Mouse (Mus musculus): Measurements from ENCODE around the gene Gas8.

GRCm38 (mm10) chr8:123518172-123518571 lies 462 bp upstream of the Gas8 start:
- no peak for TF ChIP-seq CTCF (IDR thresholded peaks at IDR 0.05; ENCODE audit: extremely low read depth, insufficient read depth, insufficient read length, insufficient replicate concordance)
- no peak for TF ChIP-seq POLR2A (IDR thresholded peaks at IDR 0.05; ENCODE audit: low read depth, low read length)
